Mouse (Mus musculus) heart, embryonic 13.5 days (tissue): ENCODE measurements around the gene Mapk8. TPM values are rescaled to one million over a fixed set of nuclear protein-coding genes. Genes with fewer than 3 reads are reported as not detected.
A peak's percentile ranks its signal among the peaks of the same experiment; 100 is the strongest.

Experiments used
- ATAC-seq: fragments of 200-750 bp; cut with Nextera tagmentation; 2 replicates; pipeline ENCODE4 v1.8.0; 2017; ENCODE audit warnings: moderate TSS enrichment; ENCODE audit not compliant: insufficient number of reproducible peaks, low FRiP score, low TSS enrichment; ENCODE audit errors: extremely low read depth
- H3K27ac ChIP-seq: fragments of 300-500 bp; sonication (generic); replicated peaks from 2 replicates; pipeline ENCODE4 v1.5.1; 2015; ENCODE audit warnings: moderate library complexity, mild to moderate bottlenecking, inconsistent platforms
- H3K27me3 ChIP-seq: fragments of 300-500 bp; sonication (generic); replicated peaks from 2 replicates; pipeline ENCODE4 v1.6.1; 2015; ENCODE audit warnings: mild to moderate bottlenecking, inconsistent platforms
- H3K36me3 ChIP-seq: fragments of 300-500 bp; sonication (generic); 2 replicates; pipeline ENCODE4 v1.6.1; 2015; ENCODE audit warnings: mild to moderate bottlenecking, inconsistent platforms
- H3K4me1 ChIP-seq: fragments of 300-500 bp; sonication (generic); 2 replicates; pipeline ENCODE4 v1.6.1; 2015; ENCODE audit warnings: inconsistent platforms
- H3K4me2 ChIP-seq: fragments of 300-500 bp; sonication (generic); 2 replicates; pipeline ENCODE4 v1.6.1; 2015; ENCODE audit warnings: inconsistent platforms, mild to moderate bottlenecking, moderate library complexity
- H3K4me3 ChIP-seq: fragments of 300-500 bp; sonication (generic); 2 replicates; pipeline ENCODE4 v1.5.1; 2015; ENCODE audit warnings: moderate library complexity, mild to moderate bottlenecking, inconsistent platforms
- H3K9ac ChIP-seq: fragments of 300-500 bp; sonication (generic); 2 replicates; pipeline ENCODE4 v1.6.1; 2015; ENCODE audit warnings: inconsistent platforms, mild to moderate bottlenecking, moderate library complexity
- H3K9me3 ChIP-seq: fragments of 300-500 bp; sonication (generic); 2 replicates; pipeline ENCODE4 v1.6.1; 2016; ENCODE audit warnings: inconsistent platforms
- WGBS: fragments of 180-500 bp; shearing (Covaris S2); methylation state at CpG from one replicate; pipeline ENCODE4 v1.1.7; 2015; ENCODE audit warnings: mixed read lengths; 5-methylcytosine and 5-hydroxymethylcytosine counted together
- polyA plus RNA-seq: library from polyadenylated mRNA; unstranded; fragments of >200 nt; fragmentation: Nextera tagmentation; extraction: Ambion mirVana; gene quantifications from 2 replicates; pipeline ENCODE4 v1.2.1, GENCODE M21; 2015

The Mapk8 gene
- polyA plus RNA-seq, 1 experiment from 2014 or later = 11.1 TPM

DNA sequence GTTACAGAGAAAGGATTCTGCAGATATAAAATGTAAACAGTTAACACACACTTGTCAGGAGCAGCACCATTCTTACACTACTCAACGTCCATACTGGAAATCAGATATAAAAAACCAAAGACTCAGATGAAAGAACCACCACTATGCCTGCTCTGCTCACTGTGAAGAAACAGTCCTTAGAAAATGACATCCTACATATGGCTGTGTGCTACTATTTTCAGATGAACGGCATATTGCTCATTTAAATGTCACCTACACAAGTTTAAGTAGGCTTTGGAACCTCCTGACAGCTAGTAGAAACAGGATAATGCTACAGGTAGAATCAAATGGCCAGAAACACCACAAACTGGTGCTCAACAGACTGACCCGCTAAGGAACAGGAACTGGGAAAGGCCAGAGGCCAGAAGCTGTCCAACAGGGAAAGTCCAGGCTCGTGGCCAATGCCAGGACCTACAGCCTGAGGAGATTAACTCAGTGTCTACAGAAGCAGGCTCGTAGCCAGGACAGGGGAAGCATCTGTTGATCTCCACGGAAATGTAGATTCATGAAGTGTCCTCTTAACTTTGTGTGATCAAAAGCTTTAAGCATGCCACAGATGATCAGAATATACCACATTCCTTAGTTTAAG lies 66.0 kb downstream of the Mapk8 start:
- 80% methylated on average over 6 of the region's 6 CpGs for WGBS
- no peaks in the 10 kb centered on the region for H3K27me3 ChIP-seq

DNA sequence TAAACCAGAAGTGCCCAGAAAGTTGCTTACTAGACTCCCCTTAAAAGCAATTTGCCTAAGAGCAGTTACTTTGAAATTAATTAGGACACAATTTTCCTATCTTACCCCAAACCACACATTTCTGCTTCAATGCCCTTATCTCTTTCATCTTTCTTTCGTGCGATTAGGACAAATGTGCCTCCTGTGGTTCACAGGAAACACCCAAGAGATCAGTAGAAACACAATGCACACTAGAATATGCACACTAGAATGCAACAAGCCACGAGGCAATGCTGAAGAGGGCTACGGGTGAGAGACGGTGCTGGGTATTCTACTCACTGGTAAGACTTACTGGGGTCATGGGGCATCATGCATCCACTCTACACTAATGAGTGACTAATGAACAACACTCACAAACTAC lies 68.2 kb downstream of the Mapk8 start:
- H3K27me3 ChIP-seq = no peaks in the 10 kb centered on the region
- H3K36me3 ChIP-seq = peaks cover 55% of the 10 kb centered on the region
- no peak overlapping the region for H3K4me2 ChIP-seq
- no peak overlapping the region for H3K27ac ChIP-seq
- H3K4me3 ChIP-seq = no peak overlapping the region
- no peak for ATAC-seq
- WGBS = 81% methylated on average over 5 of the region's 5 CpGs
- no peak overlapping the region for H3K9ac ChIP-seq
- H3K9me3 ChIP-seq = no peaks in the 10 kb centered on the region
- H3K4me1 ChIP-seq = no peaks in the 10 kb centered on the region

More for the DNA sequence above, 66.0 kb downstream of the Mapk8 start:
- Histone ChIP-seq H3K4me3 (no peak overlapping the region), H3K9me3 (no peaks in the 10 kb centered on the region), H3K36me3 (peaks cover 67% of the 10 kb centered on the region), H3K9ac (no peak overlapping the region), H3K27ac (no peak overlapping the region), H3K4me1 (no peaks in the 10 kb centered on the region), H3K4me2 (no peak overlapping the region)
- ATAC-seq = no peak

GRCm38 (mm10) chr14:33377211-33377610 lies 69.7 kb downstream of the Mapk8 start:
- Histone ChIP-seq H3K27me3 (no peaks in the 10 kb centered on the region), H3K4me2 (no peak overlapping the region), H3K4me1 (no peaks in the 10 kb centered on the region), H3K27ac (no peak overlapping the region), H3K4me3 (no peak overlapping the region), H3K9me3 (no peaks in the 10 kb centered on the region), H3K9ac (no peak overlapping the region), H3K36me3 (peaks cover 42% of the 10 kb centered on the region)
- WGBS = 95% methylated on average over 3 of the region's 3 CpGs
- no peak for ATAC-seq

- Histone ChIP-seq H3K4me1 (peaks cover 14% of the 10 kb centered on the region), H3K36me3 (peaks cover 18% of the 10 kb centered on the region), H3K27ac (no peak overlapping the region), H3K9ac (no peak overlapping the region), H3K4me3 (no peak overlapping the region), H3K4me2 (no peak overlapping the region), H3K27me3 (0 out of 2 replicates have a peak, but pooled peaks cover 3% of the 10 kb centered on the region), H3K9me3 (no peaks in the 10 kb centered on the region)
- ATAC-seq = no peak
- 83% methylated on average over 1 of the region's 1 CpGs for WGBS
Observed at GRCm38 (mm10) chr14:33374089-33374488, 72.9 kb downstream of the Mapk8 start.

DNA sequence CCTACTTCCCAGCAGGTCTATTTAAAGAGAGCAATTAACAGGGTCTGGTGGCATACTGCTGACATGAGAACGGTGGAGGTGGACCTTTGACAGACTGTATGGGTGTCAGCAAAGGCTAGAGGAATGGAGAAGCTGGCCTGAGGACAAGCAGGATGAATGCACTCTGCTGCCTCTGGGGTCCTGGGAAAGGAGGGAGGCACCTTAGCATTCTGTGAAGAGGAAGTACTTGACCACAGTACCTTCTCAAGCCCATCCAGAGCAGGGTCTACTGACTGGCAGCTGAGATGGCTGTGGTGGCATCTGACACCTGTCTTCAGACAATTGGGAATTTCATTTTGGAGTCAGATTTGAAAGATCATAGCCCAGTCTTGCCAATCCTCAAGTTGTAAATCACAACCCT lies 73.7 kb downstream of the Mapk8 start:
- H3K9me3 ChIP-seq = no peaks in the 10 kb centered on the region
- H3K9ac ChIP-seq = no peak overlapping the region
- peaks cover 14% of the 10 kb centered on the region for H3K4me1 ChIP-seq
- 18% methylated on average over 1 of the region's 1 CpGs for WGBS
- H3K4me2 ChIP-seq = no peak overlapping the region
- no peak for ATAC-seq
- H3K27ac ChIP-seq = no peak overlapping the region
- 0 out of 2 replicates have a peak, but pooled peaks cover 5% of the 10 kb centered on the region for H3K27me3 ChIP-seq
- peaks cover 16% of the 10 kb centered on the region for H3K36me3 ChIP-seq
- no peak overlapping the region for H3K4me3 ChIP-seq

DNA sequence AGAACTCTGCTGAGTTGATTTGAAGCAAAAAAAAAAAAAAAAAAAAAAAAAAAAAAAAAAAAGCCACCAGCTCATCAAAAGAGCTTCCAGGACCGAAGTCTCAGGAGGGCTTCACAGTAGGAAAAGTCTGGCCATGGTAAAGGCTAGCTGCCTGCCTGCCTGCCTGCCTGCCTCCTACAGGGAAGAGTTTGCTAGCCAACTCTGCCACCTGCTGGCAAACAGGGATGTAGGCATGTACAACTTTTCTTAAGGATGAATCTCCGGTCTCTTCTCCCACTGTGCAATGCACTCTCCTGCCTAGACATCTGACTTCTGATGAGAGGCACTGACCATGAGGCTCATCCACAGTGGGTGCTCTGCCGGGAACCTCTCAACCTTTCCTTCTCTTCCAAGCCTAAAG lies 75.7 kb downstream of the Mapk8 start:
- Histone ChIP-seq H3K9ac (no peak overlapping the region), H3K4me1 (peaks cover 14% of the 10 kb centered on the region), H3K36me3 (peaks cover 7% of the 10 kb centered on the region; the same call in 1 of the 2 replicates), H3K27me3 (peaks cover 18% of the 10 kb centered on the region; the same call in 1 of the 2 replicates), H3K4me2 (no peak overlapping the region), H3K4me3 (no peak overlapping the region), H3K27ac (no peak overlapping the region), H3K9me3 (no peaks in the 10 kb centered on the region)
- WGBS = 17% methylated on average over 3 of the region's 3 CpGs
- no peak for ATAC-seq

- Histone ChIP-seq H3K27me3 (peaks cover 20% of the 10 kb centered on the region; the same call in 1 of the 2 replicates), H3K4me1 (peaks cover 14% of the 10 kb centered on the region), H3K4me2 (peak overlapping the region; percentile 61), H3K36me3 (no peaks in the 10 kb centered on the region), H3K4me3 (0 out of 2 replicates have a peak overlapping the region, but pooled peaks have one; percentile 11), H3K9ac (peak overlapping the region; percentile 19), H3K27ac (no peak overlapping the region), H3K9me3 (no peaks in the 10 kb centered on the region)
- WGBS = 4% methylated on average over 7 of the region's 7 CpGs
- ATAC-seq = no peak
Observed at GRCm38 (mm10) chr14:33370056-33370455, 76.9 kb downstream of the Mapk8 start.

- 82% methylated on average over 12 of the region's 12 CpGs for WGBS
Observed at GRCm38 (mm10) chr14:33369375-33369774, 77.6 kb downstream of the Mapk8 start.

DNA sequence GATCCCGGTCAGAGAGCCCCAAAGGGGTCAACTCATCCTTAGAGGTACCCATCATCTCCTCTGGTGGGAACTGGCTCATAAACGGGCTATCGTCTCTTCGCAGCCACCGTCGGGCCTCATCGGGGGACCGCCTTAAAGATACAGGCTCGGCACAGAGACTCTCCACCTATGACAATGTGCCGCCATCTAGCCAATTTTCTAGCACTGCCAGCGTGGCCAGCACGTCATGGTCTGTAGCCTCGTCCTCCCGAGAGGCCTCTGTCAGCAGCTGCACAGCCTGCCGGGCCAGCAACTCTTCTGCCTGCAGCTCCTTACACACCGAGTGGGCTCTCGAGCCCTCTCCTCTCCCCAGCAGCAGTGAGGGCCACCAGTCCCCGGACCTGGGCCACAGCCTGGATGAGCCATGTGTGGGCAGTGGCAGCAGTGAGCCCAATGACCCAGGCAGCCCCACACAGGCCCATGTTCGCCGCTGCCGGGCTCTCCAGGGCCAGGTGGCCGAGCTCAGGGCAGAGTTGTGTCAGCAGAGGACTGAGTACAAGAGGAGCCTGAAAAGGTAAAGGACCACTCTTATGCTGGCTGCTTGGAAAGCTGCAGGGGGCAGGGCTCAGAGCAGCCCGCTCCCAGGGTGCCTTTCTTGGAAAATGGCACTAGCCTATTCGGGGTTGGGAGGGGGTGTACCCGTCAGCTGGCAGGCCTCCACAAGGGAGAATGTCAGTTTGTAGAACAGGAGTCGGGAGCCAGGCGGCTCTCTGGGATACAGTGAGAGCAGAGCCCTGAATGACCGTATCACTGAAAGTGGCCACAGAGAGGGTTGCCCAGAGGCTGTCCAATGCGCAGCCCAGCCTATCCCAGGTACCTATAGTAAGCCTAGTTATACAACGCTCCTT lies 79.8 kb downstream of the Mapk8 start:
- H3K4me2 ChIP-seq = no peak overlapping the region
- ATAC-seq = no peak
- H3K36me3 ChIP-seq = no peaks in the 10 kb centered on the region
- H3K27me3 ChIP-seq = peaks cover 46% of the 10 kb centered on the region; the same call in 1 of the 2 replicates
- no peak overlapping the region for H3K27ac ChIP-seq
- H3K9ac ChIP-seq = no peak overlapping the region
- peaks cover 28% of the 10 kb centered on the region for H3K4me1 ChIP-seq
- H3K9me3 ChIP-seq = no peaks in the 10 kb centered on the region
- WGBS = 78% methylated on average over 30 of the region's 30 CpGs
- no peak overlapping the region for H3K4me3 ChIP-seq

More at GRCm38 (mm10) chr14:33369375-33369774, 77.6 kb downstream of the Mapk8 start:
- Histone ChIP-seq H3K4me2 (no peak overlapping the region), H3K27ac (no peak overlapping the region), H3K36me3 (no peaks in the 10 kb centered on the region), H3K4me3 (no peak overlapping the region), H3K27me3 (peaks cover 24% of the 10 kb centered on the region; the same call in 1 of the 2 replicates), H3K4me1 (peaks cover 14% of the 10 kb centered on the region), H3K9ac (no peak overlapping the region), H3K9me3 (no peaks in the 10 kb centered on the region)
- no peak for ATAC-seq

DNA sequence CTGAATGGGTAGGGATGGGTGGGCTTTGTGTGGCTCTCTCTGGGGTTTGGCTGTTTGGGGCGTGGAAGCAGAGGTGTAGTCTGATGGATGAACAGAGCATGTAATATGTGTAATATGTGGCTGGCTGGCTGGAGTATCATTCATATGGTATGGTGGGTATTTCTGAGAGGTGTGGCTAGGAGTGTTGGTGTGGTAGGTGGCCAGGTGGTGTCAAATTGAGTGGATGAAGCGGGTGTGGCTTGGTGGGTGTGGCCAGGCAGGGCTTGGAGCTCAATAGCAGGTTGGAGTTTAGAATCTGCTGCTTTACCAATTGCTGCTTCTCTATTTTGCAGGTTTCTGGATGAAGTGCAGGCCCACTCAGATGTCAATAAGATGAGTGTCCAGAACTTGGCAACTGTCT lies 82.9 kb downstream of the Mapk8 start:
- no peak overlapping the region for H3K4me2 ChIP-seq
- H3K9ac ChIP-seq = no peak overlapping the region
- WGBS = 91% methylated on average over 2 of the region's 2 CpGs
- no peaks in the 10 kb centered on the region for H3K36me3 ChIP-seq
- peaks cover 21% of the 10 kb centered on the region for H3K4me1 ChIP-seq
- no peak for ATAC-seq
- no peaks in the 10 kb centered on the region for H3K9me3 ChIP-seq
- H3K4me3 ChIP-seq = no peak overlapping the region
- H3K27me3 ChIP-seq = peaks cover 68% of the 10 kb centered on the region; the same call in 1 of the 2 replicates
- H3K27ac ChIP-seq = no peak overlapping the region

- no peak overlapping the region for H3K9ac ChIP-seq
- peaks cover 21% of the 10 kb centered on the region for H3K4me1 ChIP-seq
- H3K4me2 ChIP-seq = no peak overlapping the region
- no peaks in the 10 kb centered on the region for H3K36me3 ChIP-seq
- no peaks in the 10 kb centered on the region for H3K9me3 ChIP-seq
- H3K27ac ChIP-seq = no peak overlapping the region
- no peak for ATAC-seq
- H3K4me3 ChIP-seq = no peak overlapping the region
- 69% methylated on average over 5 of the region's 5 CpGs for WGBS
- H3K27me3 ChIP-seq = peaks cover 71% of the 10 kb centered on the region
Observed at GRCm38 (mm10) chr14:33363611-33364010, 83.3 kb downstream of the Mapk8 start.
